Mouse (Mus musculus) heart, postnatal 4 days (tissue): ENCODE data around the gene Gm813. TPM values are rescaled to one million over a fixed set of nuclear protein-coding genes. Genes with fewer than 3 reads are reported as not detected.
"Not testable (repeated sequence)": the region's sequence is repeated elsewhere in the genome, so short reads cannot be mapped to it uniquely, and the experiment has no call there.

Experiments used
- DNase-seq: peaks from one replicate; pipeline ENCODE4 v3.0.0; 2021
- total RNA-seq, 2 experiments: library from RNA; stranded (reverse); gene quantifications; 2 replicates each; pipeline ENCODE4 v1.2.3; 2021

The Gm813 gene
- total RNA-seq, result not detected

- no peak for DNase-seq
Measured at GRCm38 (mm10) chr16:58616878-58617277, at the start of gene Gm813. Gm813 (minus strand) TSS chr16:58616978.

GRCm38 (mm10) chr16:58665137-58665536 lies 48.4 kb upstream of the Gm813 start:
- not testable (repeated sequence) for DNase-seq

- DNase-seq, result no peak
Measured at GRCm38 (mm10) chr16:58663816-58664215, 47.0 kb upstream of the Gm813 start.

- DNase-seq, result no peak
Measured at GRCm38 (mm10) chr16:58663021-58663420, 46.2 kb upstream of the Gm813 start.

GRCm38 (mm10) chr16:58662287-58662791 lies 45.6 kb upstream of the Gm813 start:
- DNase-seq, result no peak

GRCm38 (mm10) chr16:58661826-58662225 lies 45.0 kb upstream of the Gm813 start:
- no peak for DNase-seq

- no peak for DNase-seq
Measured at GRCm38 (mm10) chr16:58658668-58659067, 41.9 kb upstream of the Gm813 start.

- no peak for DNase-seq
Measured at GRCm38 (mm10) chr16:58656526-58656925, 39.7 kb upstream of the Gm813 start.

- DNase-seq, result no peak
Measured at GRCm38 (mm10) chr16:58655751-58656150, 39.0 kb upstream of the Gm813 start.

- DNase-seq, result no peak
Measured at GRCm38 (mm10) chr16:58649979-58650378, 33.2 kb upstream of the Gm813 start.

GRCm38 (mm10) chr16:58638689-58639175 lies 22.0 kb upstream of the Gm813 start, which contains the start of gene E330017A01Rik:
E330017A01Rik (minus strand) TSS chr16:58638739.
- DNase-seq, result no peak

GRCm38 (mm10) chr16:58638016-58638415 lies 21.2 kb upstream of the Gm813 start:
- no peak for DNase-seq

GRCm38 (mm10) chr16:58637448-58637847 lies 20.7 kb upstream of the Gm813 start:
- DNase-seq, result no peak

GRCm38 (mm10) chr16:58635866-58636265 lies 19.1 kb upstream of the Gm813 start:
- DNase-seq, result no peak

- DNase-seq, result no peak
Measured at GRCm38 (mm10) chr16:58629736-58630135, 13.0 kb upstream of the Gm813 start.

GRCm38 (mm10) chr16:58628968-58629367 lies 12.2 kb upstream of the Gm813 start:
- no peak for DNase-seq

GRCm38 (mm10) chr16:58628336-58628680 lies 11.5 kb upstream of the Gm813 start:
- DNase-seq, result no peak

GRCm38 (mm10) chr16:58627597-58628335 lies 11.0 kb upstream of the Gm813 start:
- no peak for DNase-seq

GRCm38 (mm10) chr16:58623944-58624343 lies 7.2 kb upstream of the Gm813 start:
- DNase-seq, result peak; percentile 48

GRCm38 (mm10) chr16:58623114-58623513 lies 6.3 kb upstream of the Gm813 start:
- DNase-seq, result no peak

- no peak for DNase-seq
Measured at GRCm38 (mm10) chr16:58622377-58622776, 5.6 kb upstream of the Gm813 start.

- no peak for DNase-seq
Measured at GRCm38 (mm10) chr16:58617346-58617745, 568 bp upstream of the Gm813 start.

GRCm38 (mm10) chr16:58612969-58613368 lies 3.8 kb downstream of the Gm813 start:
- DNase-seq, result no peak

GRCm38 (mm10) chr16:58607101-58607500 lies 9.7 kb downstream of the Gm813 start:
- no peak for DNase-seq
